Mouse (Mus musculus) ES-Bruce4 (cell line): ENCODE results near the gene Parn. TPM values are rescaled to one million over a fixed set of nuclear protein-coding genes. Genes with fewer than 3 reads are reported as not detected.

Source experiments
- H3K27ac ChIP-seq: 2 replicates; pipeline ENCODE4 v1.5.1; 2012; ENCODE audit warnings: low read length, inconsistent platforms; ENCODE audit not compliant: insufficient read depth
- H3K27me3 ChIP-seq: 2 replicates; pipeline ENCODE4 v1.6.1; 2012; ENCODE audit warnings: mild to moderate bottlenecking, low read length, inconsistent platforms; ENCODE audit not compliant: control insufficient read depth, poor library complexity, insufficient read depth, severe bottlenecking
- H3K36me3 ChIP-seq: 2 replicates; pipeline ENCODE4 v1.6.1; 2012; ENCODE audit warnings: inconsistent platforms, mild to moderate bottlenecking, low read length, moderate library complexity; ENCODE audit not compliant: control insufficient read depth, poor library complexity, insufficient read depth, severe bottlenecking
- H3K4me1 ChIP-seq: one replicate; pipeline ENCODE4 v1.8.1; 2011; ENCODE audit warnings: low read length; ENCODE audit not compliant: control insufficient read depth, insufficient read depth
- H3K4me3 ChIP-seq: 2 replicates; pipeline ENCODE4 v1.5.1; 2011; ENCODE audit warnings: low read depth, mild to moderate bottlenecking, low read length
- H3K9ac ChIP-seq: 2 replicates; pipeline ENCODE4 v1.6.1; 2012; ENCODE audit warnings: low read depth, mild to moderate bottlenecking, inconsistent platforms; ENCODE audit not compliant: poor library complexity, severe bottlenecking
- H3K9me3 ChIP-seq: replicated peaks from 2 replicates; pipeline ENCODE4 v1.6.1; 2012; ENCODE audit warnings: mild to moderate bottlenecking, low read length, inconsistent platforms; ENCODE audit not compliant: control insufficient read depth, poor library complexity, insufficient read depth, severe bottlenecking
- CTCF ChIP-seq: IDR thresholded peaks from one replicate; pipeline ENCODE4 v1.8.1; 2011; ENCODE audit warnings: low read depth, low read length
- EP300 ChIP-seq: IDR thresholded peaks from 2 replicates; pipeline ENCODE4 v1.6.1; 2011; ENCODE audit warnings: low read depth, low read length; ENCODE audit not compliant: insufficient read depth
- POLR2A ChIP-seq: IDR thresholded peaks from one replicate; pipeline ENCODE4 v1.8.1; 2011; ENCODE audit warnings: low read length; ENCODE audit not compliant: insufficient read depth
- polyA plus RNA-seq: library from polyadenylated mRNA; stranded (reverse); fragments of >200 nt; gene quantifications from 2 replicates; pipeline ENCODE4 v1.2.4, GENCODE M21; 2011; ENCODE audit warnings: low read depth; ENCODE audit not compliant: missing spikeins, insufficient read depth, insufficient read length

Parn gene
- polyA plus RNA-seq, 1 experiment: 68.0 TPM

DNA sequence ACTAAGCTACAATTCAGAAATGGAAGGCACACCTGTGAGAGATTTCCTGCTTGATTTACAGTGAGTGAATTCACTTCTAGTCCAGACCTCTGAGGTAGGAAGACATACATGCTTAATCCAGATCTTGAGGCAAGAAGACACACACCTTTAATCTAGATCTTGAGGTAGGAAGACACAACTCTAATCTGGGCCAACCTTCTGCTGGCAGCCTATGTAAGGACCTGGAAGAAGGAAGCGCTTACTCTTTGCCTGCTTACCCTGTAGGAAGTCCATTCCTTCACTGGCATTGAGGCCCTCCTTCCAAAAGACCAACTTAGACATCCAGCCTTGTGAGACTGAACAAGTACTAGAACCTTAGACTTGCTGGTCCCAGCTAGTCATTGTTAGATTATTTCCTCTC, 1.3 kb upstream of the Parn start:
- no peak overlapping the region for H3K27ac ChIP-seq
- peaks cover 16% of the 10 kb centered on the region for H3K36me3 ChIP-seq
- TF ChIP-seq EP300: no peak
- no peak overlapping the region for H3K4me3 ChIP-seq
- no peaks in the 10 kb centered on the region for H3K27me3 ChIP-seq
- no peaks in the 10 kb centered on the region for H3K4me1 ChIP-seq
- H3K9ac ChIP-seq: no peak overlapping the region
- no peaks in the 10 kb centered on the region for H3K9me3 ChIP-seq

GRCm38 (mm10) chr16:13668402-13669108, 585 bp upstream of the Parn start:
- Histone ChIP-seq H3K4me3 (no peak overlapping the region), H3K27me3 (no peaks in the 10 kb centered on the region), H3K9me3 (no peaks in the 10 kb centered on the region), H3K27ac (no peak overlapping the region), H3K36me3 (peaks cover 19% of the 10 kb centered on the region), H3K4me1 (no peaks in the 10 kb centered on the region), H3K9ac (peak overlapping the region; percentile 59)
- no peak for TF ChIP-seq EP300
- TF ChIP-seq POLR2A: no peak
- no peak for TF ChIP-seq CTCF

DNA sequence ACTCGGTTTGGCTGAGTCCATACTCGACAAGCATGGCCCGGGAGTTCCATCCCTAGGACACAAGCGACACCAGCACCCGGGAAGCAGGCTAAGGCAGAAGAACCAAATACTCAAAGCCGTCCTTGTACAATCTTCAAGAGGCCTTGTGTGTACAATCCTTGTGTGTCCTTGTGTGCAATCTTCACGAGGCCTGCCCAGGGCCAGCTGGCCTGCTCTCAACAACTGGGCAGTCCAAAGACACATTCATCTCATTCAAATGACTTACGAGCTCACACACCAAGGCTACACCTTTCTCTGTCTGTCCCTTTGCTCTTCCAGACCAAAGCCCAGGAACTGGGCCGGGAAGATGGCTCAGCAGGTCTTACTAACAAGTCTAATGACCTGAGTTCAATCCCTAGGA, 7.2 kb downstream of the Parn start:
- H3K4me3 ChIP-seq: no peak overlapping the region
- H3K27me3 ChIP-seq: no peaks in the 10 kb centered on the region
- H3K9me3 ChIP-seq: no peaks in the 10 kb centered on the region
- peaks cover 48% of the 10 kb centered on the region for H3K36me3 ChIP-seq
- no peak overlapping the region for H3K9ac ChIP-seq
- H3K27ac ChIP-seq: no peak overlapping the region
- H3K4me1 ChIP-seq: no peaks in the 10 kb centered on the region
- TF ChIP-seq CTCF (no peak), EP300 (no peak), POLR2A (no peak)

DNA sequence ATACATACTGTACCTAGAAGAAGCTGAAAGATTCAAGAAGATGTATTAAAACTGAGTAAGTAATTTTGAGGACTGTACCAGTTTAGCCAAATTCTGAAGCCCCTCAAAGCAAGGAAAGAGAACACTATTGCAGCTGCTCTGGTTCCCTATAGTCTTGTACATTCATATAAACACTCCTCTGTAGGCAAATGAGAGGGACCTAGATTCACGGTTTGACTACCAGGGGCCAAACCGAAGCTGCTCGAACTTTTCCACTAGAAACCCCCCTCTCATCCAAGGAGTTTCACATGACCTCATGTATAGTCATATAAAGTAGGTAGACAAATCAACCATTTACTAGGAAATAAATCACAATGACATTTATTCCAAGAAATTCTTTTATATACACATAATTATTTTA, 9.1 kb downstream of the Parn start:
- Histone ChIP-seq H3K27ac (no peak overlapping the region), H3K9ac (no peak overlapping the region), H3K9me3 (no peaks in the 10 kb centered on the region), H3K36me3 (peaks cover 40% of the 10 kb centered on the region), H3K4me1 (no peaks in the 10 kb centered on the region), H3K27me3 (no peaks in the 10 kb centered on the region), H3K4me3 (no peak overlapping the region)
- TF ChIP-seq EP300: no peak
- no peak for TF ChIP-seq POLR2A
- TF ChIP-seq CTCF: no peak

GRCm38 (mm10) chr16:13645930-13646329, 22.0 kb downstream of the Parn start:
- no peak for TF ChIP-seq POLR2A
- no peak for TF ChIP-seq CTCF
- TF ChIP-seq EP300: no peak
- peaks cover 24% of the 10 kb centered on the region for H3K36me3 ChIP-seq

GRCm38 (mm10) chr16:13644474-13644873, 23.5 kb downstream of the Parn start:
- Histone ChIP-seq H3K27ac (no peak overlapping the region), H3K36me3 (peaks cover 18% of the 10 kb centered on the region), H3K9me3 (no peaks in the 10 kb centered on the region), H3K27me3 (no peaks in the 10 kb centered on the region), H3K4me3 (no peak overlapping the region), H3K9ac (no peak overlapping the region), H3K4me1 (no peaks in the 10 kb centered on the region)
- TF ChIP-seq EP300: no peak
- no peak for TF ChIP-seq CTCF
- no peak for TF ChIP-seq POLR2A

More at GRCm38 (mm10) chr16:13645930-13646329, 22.0 kb downstream of the Parn start:
- Histone ChIP-seq H3K4me1 (no peaks in the 10 kb centered on the region), H3K4me3 (no peak overlapping the region), H3K27ac (no peak overlapping the region), H3K9ac (no peak overlapping the region), H3K9me3 (no peaks in the 10 kb centered on the region), H3K27me3 (no peaks in the 10 kb centered on the region)
